Mouse (Mus musculus): Measurements from ENCODE around the gene Gm45233.

Gene Gm45233

GRCm38 (mm10) chr7:43511707-43512478 lies 68.0 kb downstream of the Gm45233 start:
- no peak for DNase-seq

DNA sequence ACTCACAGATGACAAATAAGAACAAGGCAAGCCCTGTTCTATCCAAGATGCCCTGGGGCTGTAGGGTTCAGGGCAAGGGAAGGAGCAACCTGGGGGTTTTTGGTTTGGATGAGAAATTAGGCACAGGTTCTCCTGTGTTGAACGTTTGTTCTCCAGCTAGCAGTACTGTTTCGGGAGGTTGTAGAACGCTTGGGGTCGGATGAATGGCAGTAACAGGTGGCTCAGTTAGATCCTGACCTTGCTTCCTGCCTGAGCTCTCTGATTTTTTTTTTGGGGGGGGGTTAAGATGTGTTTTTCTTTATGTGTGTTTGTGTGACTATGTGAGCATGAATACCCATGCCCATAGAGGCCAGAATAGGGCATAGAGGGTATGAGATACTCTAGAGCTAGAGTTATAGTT lies 68.6 kb downstream of the Gm45233 start:
- no peak for DNase-seq
